Mouse (Mus musculus) C2C12 (cell line): ENCODE data around the gene Ptpn20. TPM values are rescaled to one million over a fixed set of nuclear protein-coding genes. Genes with fewer than 3 reads are reported as not detected.

Experiments
- H3K27me3 ChIP-seq: one replicate; pipeline ENCODE4 v1.6.1; 2011; ENCODE audit not compliant: control insufficient read depth, insufficient read depth, insufficient read length
- H3K36me3 ChIP-seq: one replicate; pipeline ENCODE4 v1.6.1; 2011; ENCODE audit not compliant: control insufficient read depth, insufficient read depth
- H3K4me3 ChIP-seq: one replicate; pipeline ENCODE4 v1.5.1; 2011; ENCODE audit warnings: mild to moderate bottlenecking, control low read depth; ENCODE audit not compliant: poor library complexity, insufficient read depth, severe bottlenecking
- H3K79me2 ChIP-seq: one replicate; pipeline ENCODE4 v1.6.1; 2011; ENCODE audit not compliant: control insufficient read depth, insufficient read depth
- H3K79me3 ChIP-seq: one replicate; pipeline ENCODE4 v1.6.1; 2011; ENCODE audit warnings: low read depth, control low read depth
- H3ac ChIP-seq: one replicate; pipeline ENCODE3; 2011; ENCODE audit warnings: low read depth; ENCODE audit not compliant: control insufficient read depth, insufficient read length
- CEBPB ChIP-seq: IDR thresholded peaks from one replicate; pipeline ENCODE4 v1.6.1; 2011; ENCODE audit warnings: low read depth, mild to moderate bottlenecking, control low read depth, moderate library complexity
- CTCF ChIP-seq: IDR thresholded peaks from one replicate; pipeline ENCODE4 v1.5.1; 2011; ENCODE audit not compliant: control insufficient read depth, insufficient read depth, insufficient read length
- FOSL1 ChIP-seq: IDR thresholded peaks from one replicate; pipeline ENCODE4 v1.8.0; 2011; ENCODE audit warnings: mild to moderate bottlenecking, low read length; ENCODE audit not compliant: poor library complexity, insufficient read depth, severe bottlenecking
- MAX ChIP-seq: IDR thresholded peaks from one replicate; pipeline ENCODE4 v1.6.1; 2011; ENCODE audit warnings: mild to moderate bottlenecking, control low read depth
- MYOD1 ChIP-seq: IDR thresholded peaks from one replicate; pipeline ENCODE4 v1.6.1; 2011; ENCODE audit warnings: low read depth; ENCODE audit not compliant: control insufficient read depth, insufficient read length
- MYOG ChIP-seq: IDR thresholded peaks from one replicate; pipeline ENCODE4 v1.6.1; 2011; ENCODE audit not compliant: control insufficient read depth, insufficient read length; ENCODE audit errors: extremely low read depth
- USF1 ChIP-seq: IDR thresholded peaks from one replicate; pipeline ENCODE4 v1.6.1; 2011; ENCODE audit warnings: low read depth, mild to moderate bottlenecking, control low read depth, moderate library complexity
- polyA plus RNA-seq: library from polyadenylated mRNA; unstranded; fragments of >200 nt; fragmentation: generic; extraction: Trizol; gene quantifications from one replicate; pipeline ENCODE4 v1.2.1, GENCODE M21; 2012; ENCODE audit warnings: missing spikeins

The Ptpn20 gene
- polyA plus RNA-seq, 1 experiment: not detected

GRCm38 (mm10) chr14:33634354-33634753 is 45.3 kb downstream of the Ptpn20 start:
- Histone ChIP-seq H3K79me2 (no peaks in the 10 kb centered on the region), H3K4me3 (no peak overlapping the region), H3ac (no peak overlapping the region), H3K79me3 (no peaks in the 10 kb centered on the region), H3K36me3 (no peaks in the 10 kb centered on the region), H3K27me3 (peaks cover 3% of the 10 kb centered on the region)
- TF ChIP-seq CEBPB: no peak
- no peak for TF ChIP-seq MYOD1
- TF ChIP-seq CTCF: no peak
- no peak for TF ChIP-seq MYOG
- TF ChIP-seq MAX: no peak
- TF ChIP-seq FOSL1: no peak
- TF ChIP-seq USF1: no peak

GRCm38 (mm10) chr14:33634774-33635173 is 45.8 kb downstream of the Ptpn20 start:
- no peak overlapping the region for H3K4me3 ChIP-seq
- H3K79me3 ChIP-seq: no peaks in the 10 kb centered on the region
- no peaks in the 10 kb centered on the region for H3K79me2 ChIP-seq
- no peak overlapping the region for H3ac ChIP-seq
- H3K27me3 ChIP-seq: peaks cover 3% of the 10 kb centered on the region
- no peaks in the 10 kb centered on the region for H3K36me3 ChIP-seq
- TF ChIP-seq CTCF: no peak
- TF ChIP-seq USF1: no peak
- no peak for TF ChIP-seq MYOD1
- no peak for TF ChIP-seq MAX
- TF ChIP-seq FOSL1: no peak
- no peak for TF ChIP-seq CEBPB
- TF ChIP-seq MYOG: no peak

GRCm38 (mm10) chr14:33639357-33639756 is 50.4 kb downstream of the Ptpn20 start:
- Histone ChIP-seq H3ac (no peak overlapping the region), H3K27me3 (peaks cover 3% of the 10 kb centered on the region), H3K79me2 (no peaks in the 10 kb centered on the region), H3K79me3 (no peaks in the 10 kb centered on the region), H3K4me3 (no peak overlapping the region), H3K36me3 (no peaks in the 10 kb centered on the region)
- TF ChIP-seq MYOD1 (no peak), CTCF (no peak), USF1 (no peak), MAX (no peak), MYOG (no peak), CEBPB (no peak), FOSL1 (no peak)

GRCm38 (mm10) chr14:33650721-33651120 is 61.7 kb downstream of the Ptpn20 start:
- Histone ChIP-seq H3K27me3 (peaks cover 15% of the 10 kb centered on the region), H3K79me3 (no peaks in the 10 kb centered on the region), H3K36me3 (no peaks in the 10 kb centered on the region), H3K79me2 (no peaks in the 10 kb centered on the region), H3ac (no peak overlapping the region), H3K4me3 (no peak overlapping the region)
- TF ChIP-seq CTCF (no peak), MAX (no peak), CEBPB (no peak), FOSL1 (no peak), MYOD1 (no peak), MYOG (no peak), USF1 (no peak)

GRCm38 (mm10) chr14:33657471-33657901 is 68.5 kb downstream of the Ptpn20 start:
- TF ChIP-seq MAX (no peak), CTCF (no peak), USF1 (no peak), FOSL1 (no peak), CEBPB (no peak)

GRCm38 (mm10) chr14:33658331-33658730 is 69.3 kb downstream of the Ptpn20 start:
- peaks cover 18% of the 10 kb centered on the region for H3K27me3 ChIP-seq
- no peak overlapping the region for H3K4me3 ChIP-seq
- no peak overlapping the region for H3ac ChIP-seq
- H3K79me3 ChIP-seq: no peaks in the 10 kb centered on the region
- TF ChIP-seq USF1 (no peak), MYOD1 (no peak), MYOG (no peak), CTCF (no peak), FOSL1 (no peak), CEBPB (no peak), MAX (no peak)
- H3K36me3 ChIP-seq: no peaks in the 10 kb centered on the region
- H3K79me2 ChIP-seq: no peaks in the 10 kb centered on the region

More at GRCm38 (mm10) chr14:33657471-33657901, 68.5 kb downstream of the Ptpn20 start:
- no peak overlapping the region for H3K4me3 ChIP-seq
- H3K36me3 ChIP-seq: no peaks in the 10 kb centered on the region
- H3K79me3 ChIP-seq: no peaks in the 10 kb centered on the region
- no peaks in the 10 kb centered on the region for H3K79me2 ChIP-seq
- no peak overlapping the region for H3ac ChIP-seq
- H3K27me3 ChIP-seq: peaks cover 22% of the 10 kb centered on the region
